Mouse (Mus musculus) cerebral cortex, adult 2 months (tissue): ENCODE results near the gene Tulp2.

Experiments
- WGBS: fragments of 180-500 bp; shearing (Covaris S2); methylation state at CpG from one replicate; pipeline ENCODE4 v1.1.7; 2018; 5-methylcytosine and 5-hydroxymethylcytosine counted together

Tulp2 gene

DNA sequence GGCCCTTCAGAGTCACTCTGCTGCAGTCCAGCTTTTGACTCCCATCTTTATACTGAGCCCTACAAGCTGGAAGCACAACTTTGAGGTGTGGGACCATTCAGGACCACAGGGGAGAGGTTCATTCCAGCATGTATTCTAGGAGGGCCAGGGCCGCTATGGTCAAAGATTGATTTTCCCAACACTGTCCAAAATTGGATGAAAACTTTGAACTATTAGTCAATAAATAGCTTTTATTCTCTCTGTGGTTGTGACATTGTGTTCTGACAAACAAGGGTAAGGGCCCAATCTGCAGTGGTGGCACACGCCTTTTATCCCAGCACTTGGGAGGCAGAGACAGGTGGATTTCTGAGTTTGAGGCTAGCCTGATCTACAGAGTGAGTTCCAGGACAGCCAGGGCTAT is 72.3 kb downstream of the Tulp2 start:
- WGBS = 95% methylated on average over 2 of the region's 2 CpGs

DNA sequence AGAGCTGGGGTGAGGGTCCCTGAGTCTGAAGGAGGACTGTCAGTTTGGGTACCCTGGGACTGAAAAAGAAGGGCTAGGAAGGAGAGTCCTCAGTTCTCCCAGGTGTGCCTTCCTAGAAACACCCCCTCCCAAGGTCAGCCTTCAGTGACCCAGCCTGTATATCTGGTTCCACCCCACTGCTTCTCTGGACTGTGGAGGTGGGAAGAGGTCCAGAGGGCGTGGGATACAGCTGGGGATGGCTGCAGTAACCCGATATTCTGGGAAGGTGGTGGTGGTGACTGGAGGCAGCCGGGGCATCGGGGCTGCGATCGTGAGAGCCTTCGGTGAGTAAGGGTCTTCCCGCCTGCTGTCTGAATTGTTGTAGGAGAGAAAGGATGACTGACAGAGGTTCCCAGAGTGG is 73.1 kb downstream of the Tulp2 start, which contains the start of gene Hsd17b14:
Hsd17b14 (plus strand) TSS at position 150 of the 400 bp plus-strand sequence.
- 65% methylated on average over 8 of the region's 8 CpGs for WGBS

DNA sequence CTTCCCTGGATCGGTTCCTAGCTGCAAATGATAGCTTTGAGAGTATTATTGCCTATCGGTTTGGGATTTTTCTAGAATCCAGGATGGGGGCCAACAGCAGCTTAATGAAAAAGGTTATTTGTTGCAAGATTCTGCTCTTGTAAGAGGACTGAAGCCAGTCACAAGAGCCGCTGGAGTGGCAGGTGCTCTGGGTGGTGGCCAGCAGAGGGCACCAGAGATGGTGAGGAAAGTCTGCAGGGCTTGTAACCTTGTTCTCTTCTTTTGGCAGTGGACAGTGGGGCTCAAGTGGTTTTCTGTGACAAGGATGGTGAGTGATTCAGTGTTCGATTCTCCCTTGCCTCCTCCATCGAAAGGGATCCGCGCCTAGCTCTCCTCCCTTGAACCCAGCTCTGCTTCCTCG is 74.1 kb downstream of the Tulp2 start:
- WGBS = 29% methylated on average over 8 of the region's 8 CpGs

DNA sequence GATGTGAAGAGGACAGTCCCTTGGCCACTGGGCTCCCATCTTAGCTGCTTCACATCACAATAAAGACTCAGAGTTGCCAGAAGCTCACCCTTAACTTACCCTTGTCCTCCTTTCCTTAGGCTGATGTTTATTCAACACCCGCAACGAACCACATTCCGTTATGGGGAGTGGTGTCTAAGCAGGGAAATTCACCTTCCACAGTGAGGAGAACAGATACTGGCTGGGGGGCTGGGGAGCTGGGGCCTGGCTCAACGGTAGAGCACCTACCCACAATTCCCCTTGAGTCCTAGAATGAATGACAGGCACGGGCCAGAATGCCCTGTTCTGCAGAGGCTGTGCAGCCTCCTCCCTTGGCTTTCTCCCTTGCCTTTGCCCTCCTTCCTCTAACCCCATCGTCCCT is 77.2 kb downstream of the Tulp2 start:
- WGBS = 66% methylated on average over 6 of the region's 6 CpGs

DNA sequence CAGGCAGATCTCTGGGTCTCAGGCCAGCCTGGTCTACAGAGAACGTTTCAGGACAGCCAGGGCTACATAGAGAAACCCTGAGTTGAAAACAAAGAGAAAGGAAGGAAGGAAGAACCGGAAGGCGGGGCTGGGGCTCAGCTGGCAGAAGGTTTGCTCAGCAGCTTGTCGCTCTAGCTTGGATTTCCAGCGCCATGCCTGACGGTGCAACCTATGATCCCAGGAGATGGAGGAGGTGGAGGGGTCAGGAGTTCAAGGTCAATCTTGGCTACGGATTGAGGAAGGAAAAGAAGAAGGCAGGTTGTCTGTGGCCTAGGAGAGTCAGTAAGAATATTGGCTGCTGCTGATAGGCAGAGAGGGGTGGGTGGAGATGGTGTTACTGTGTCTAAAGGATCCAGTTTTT is 78.6 kb downstream of the Tulp2 start:
- 80% methylated on average over 7 of the region's 7 CpGs for WGBS

DNA sequence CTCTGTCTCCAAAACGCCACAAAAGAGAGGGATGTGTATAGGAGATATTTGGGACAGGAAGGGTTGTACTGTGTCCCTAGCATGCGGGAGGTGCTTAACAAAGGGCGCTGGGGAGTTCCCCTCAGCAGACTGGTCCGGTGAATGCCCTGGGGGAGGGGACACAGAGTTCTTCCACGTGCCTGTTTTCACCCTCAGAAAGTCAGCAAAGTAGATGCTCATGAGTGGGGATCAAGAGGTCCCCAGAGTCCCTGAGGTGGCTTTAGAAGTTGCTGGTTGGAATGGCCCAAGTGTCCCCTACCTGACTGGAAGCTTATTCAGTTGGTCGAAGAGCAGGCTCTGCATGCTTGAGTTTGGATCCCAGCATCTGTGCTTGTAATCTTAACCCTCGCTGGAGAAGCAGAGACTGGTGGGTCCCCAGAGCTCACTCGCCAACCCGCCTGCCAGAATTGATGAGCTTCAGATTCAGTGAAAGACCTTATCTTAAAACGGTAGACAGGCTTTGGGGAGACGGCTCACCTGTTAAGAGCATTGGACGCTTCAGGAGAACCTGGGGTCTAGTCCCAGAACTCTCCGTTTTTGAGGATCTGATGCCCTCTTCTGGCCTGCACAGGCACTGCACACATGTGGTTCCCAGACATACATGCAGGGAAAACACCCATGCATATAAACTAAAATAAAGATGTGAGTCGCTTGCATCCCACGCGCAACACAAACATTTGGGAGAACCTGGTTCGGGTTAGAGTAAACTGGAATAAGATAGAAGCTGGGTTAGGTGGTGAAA is 79.4 kb downstream of the Tulp2 start:
- WGBS = 23% methylated on average over 17 of the region's 17 CpGs

DNA sequence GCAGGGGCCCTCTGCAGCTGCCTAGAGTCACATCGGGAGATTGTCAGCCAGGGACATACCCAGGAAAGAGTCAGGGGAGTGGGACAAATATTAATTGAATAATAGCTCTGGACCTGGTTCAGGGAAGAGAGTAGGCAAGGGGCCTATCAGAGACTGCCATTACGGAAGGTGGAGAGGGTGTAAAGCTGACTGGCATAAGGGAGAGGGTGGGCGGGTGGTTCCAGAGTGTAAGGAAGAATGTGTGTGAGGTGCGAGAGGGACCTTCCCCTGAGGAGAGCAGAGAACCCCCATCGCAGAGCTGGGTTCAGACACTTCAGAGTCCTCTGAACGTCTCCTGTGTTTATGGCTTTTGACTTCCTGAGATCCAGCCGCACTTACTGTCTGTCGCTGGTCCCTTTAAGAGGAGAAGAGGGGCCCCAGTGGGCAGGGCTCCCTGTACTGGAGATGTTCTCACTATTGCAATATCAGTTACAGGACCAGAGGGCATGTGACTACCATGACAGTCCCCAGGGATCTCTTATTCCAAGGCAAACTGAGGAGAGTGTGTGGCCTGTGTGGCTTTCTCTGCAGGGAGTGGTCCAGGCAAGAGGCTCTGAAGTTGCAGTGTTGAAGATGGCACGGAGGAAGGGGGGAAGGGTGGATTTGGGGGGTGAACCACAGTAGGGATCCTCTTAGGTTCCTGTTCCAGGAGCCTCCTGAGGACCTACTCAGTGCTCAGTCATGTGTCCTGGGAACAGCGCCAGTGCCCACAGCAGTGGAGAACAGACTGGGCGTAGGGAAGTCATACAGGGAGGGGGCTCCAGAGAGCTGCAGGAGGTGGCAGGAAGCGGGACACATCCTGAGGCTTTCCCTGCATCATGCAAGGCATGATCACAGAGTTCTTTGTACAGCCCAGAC is 80.2 kb downstream of the Tulp2 start:
- 41% methylated on average over 12 of the region's 12 CpGs for WGBS

DNA sequence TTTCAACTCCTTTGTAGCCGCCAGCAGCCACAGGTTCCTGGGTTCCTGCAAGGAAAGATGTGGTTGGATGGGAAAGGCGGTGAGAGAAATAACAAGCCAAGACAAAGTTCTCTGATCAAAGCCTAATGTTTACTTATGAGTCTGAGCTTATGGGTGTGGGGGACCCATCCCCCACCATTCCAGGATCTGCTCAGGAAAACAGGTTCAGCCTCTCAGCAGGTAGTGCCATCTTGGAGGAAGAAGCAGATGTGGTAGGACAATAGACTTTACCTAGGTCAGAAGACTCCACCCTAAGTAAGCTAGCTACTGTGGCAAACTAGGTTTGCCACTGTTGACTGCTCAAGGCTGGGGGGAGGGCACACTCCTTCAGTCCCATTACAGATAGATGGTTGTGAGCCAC is 83.1 kb downstream of the Tulp2 start:
- WGBS = 79% methylated on average over 2 of the region's 2 CpGs

DNA sequence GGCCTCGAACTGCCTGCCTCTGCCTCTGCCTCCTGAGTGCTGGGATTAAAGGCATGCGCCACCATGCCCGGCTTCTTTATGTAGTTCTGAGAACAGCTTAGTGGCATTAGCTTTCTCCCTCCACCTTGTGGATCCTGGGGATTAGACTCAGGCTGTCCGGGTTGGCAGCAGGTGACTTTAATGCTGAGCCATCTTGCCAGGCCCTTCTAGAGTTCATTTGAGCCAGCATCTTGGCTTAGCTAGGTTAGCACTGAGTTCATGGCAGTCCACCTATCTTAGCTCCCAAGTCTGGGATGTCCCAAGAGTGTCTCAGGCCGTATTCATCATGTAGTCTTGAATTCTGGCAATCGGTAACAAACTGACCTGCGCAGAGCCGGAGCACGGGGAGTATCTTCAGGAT is 83.8 kb downstream of the Tulp2 start:
- 92% methylated on average over 9 of the region's 9 CpGs for WGBS

DNA sequence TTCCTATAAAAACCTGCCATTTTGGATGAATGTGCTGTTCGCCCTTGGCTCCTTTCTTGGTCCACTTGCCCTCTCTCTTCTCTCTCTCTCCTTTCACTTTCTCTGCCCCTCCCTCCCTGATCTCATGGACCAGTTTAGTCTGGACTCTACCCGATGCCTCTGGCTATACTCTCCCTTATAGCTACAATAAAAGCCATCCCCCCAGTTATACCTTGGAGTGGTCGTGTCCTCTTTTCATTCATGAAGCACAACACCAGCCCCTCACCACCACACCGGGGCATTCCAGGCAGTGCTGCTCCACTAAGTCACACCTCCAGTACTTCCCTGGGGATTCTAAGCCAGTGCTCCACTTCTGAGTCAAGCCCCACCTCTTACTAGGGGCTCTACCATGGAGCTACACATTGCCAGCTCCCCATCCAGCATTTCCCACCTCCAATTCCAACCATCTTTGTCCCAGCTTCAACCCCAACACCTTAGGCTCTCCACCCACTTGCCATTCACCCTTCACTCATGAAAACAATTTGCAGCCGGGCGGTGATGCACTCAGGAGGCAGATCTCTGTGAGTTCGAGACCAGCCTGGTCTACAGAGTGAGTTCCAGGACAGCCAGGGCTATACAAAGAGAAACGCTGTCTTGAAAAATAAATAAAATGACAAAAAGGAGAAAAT is 85.6 kb downstream of the Tulp2 start:
- 80% methylated on average over 8 of the region's 8 CpGs for WGBS

DNA sequence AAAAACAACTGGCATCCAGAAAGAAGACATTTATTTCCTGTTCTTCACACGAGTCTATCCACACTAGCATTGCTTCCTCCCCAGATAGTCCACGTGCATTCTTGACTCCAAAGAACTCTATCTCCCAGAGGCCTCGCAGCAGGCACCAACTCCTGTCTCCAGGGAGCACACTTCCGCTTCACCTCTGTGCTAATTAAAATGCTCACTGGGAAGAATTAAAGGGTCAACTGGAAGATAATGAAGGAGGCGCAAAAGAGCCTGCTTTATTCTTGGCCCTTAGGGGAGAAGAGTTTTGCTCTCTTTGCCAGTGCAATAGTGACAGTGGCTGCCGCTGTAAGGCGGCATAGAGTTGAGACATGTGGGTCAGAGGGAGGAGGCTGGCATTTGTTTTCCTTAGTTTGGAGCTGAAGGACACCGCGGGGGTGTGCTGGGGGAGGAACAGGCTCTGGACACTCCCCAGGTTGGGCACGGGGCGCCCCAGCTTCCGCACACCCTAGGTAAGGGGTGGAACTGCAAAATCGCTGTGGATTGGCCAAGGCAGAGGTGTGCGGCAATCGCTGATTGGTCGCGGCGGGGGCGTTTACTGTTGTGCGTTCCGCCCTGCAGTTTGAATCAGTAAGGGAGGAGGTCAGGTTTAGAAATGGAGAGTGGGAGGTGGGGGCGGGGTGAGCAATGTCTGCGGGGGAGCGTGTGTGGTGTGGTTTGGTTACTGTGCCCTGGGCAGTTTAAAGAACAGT is 86.3 kb downstream of the Tulp2 start:
- WGBS = 3% methylated on average over 24 of the region's 24 CpGs

DNA sequence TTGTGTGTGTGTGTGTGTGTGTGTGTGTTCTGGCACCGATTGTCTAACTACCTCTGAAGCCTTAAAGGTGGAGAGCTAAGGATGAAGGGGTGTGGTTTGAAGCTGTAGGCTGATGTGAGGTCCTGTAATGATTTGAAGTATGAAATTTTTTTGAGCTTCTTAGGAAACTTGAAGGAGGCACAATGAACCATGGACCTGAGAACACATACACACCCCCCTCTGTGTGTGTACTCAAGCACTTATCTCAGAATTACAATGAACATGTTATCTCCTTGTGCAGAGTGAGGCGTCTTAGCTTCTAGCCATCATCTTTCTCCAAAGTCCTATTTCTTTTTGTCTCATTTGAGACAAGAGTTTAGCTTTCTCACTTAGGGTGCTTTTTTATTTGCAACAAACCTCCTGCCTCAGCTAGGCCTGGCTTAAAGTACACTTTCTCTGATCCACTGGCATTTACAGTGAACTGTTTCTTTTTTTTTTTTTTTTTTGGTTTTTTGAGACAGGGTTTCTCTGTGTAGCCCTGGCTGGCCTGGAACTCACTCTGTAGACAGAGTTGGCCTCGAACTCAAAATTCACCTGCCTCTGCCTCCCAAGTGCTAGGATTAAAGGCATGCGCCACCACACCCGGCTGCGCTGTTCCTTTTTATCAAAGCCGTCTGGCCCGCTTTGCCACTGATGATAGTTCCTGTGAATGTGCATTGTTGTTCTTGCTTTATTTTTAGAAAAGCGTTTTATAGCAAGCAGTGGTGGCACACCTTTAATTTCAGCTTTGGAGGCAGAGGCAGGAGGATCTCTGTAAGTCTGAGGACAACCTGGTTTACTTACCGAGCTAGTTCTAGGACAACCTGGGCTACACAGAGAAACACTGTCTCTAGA is 87.2 kb downstream of the Tulp2 start:
- WGBS = 78% methylated on average over 10 of the region's 10 CpGs

DNA sequence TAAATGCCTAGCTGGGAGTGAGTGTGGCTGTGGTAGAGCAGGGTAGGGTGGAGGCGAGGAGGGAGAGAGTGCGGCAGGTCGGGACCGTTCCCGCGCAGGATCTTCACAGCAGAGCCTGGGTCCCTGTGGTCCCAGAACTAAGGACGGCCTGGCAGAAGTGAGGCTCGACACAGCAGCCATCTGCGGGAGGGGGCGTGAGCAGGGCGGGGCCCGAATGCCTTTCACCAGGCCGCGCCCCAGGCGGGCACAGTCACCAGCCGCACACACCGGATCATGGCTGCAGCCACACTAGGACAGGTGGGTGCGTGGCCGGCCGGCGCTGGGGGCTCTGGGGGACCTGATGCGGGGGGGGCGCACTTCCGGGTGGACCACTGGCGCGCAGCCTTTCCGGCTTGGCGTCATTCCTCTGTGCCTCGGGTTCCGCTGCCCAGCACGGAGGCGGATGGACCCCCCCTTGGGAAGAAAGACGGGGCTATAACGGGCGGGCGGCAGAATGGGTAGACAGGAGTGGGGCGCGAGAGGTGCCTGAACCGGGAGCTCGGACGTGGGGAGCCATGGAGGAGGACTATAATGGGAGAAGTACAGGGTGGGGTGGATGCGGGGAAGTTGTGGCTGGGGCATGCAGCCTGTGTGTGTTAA is 88.5 kb downstream of the Tulp2 start, which contains the start of gene Bcat2:
Bcat2 (plus strand) TSS at position 51 of the 639 bp plus-strand sequence.
- 1% methylated on average over 41 of the region's 42 CpGs for WGBS

DNA sequence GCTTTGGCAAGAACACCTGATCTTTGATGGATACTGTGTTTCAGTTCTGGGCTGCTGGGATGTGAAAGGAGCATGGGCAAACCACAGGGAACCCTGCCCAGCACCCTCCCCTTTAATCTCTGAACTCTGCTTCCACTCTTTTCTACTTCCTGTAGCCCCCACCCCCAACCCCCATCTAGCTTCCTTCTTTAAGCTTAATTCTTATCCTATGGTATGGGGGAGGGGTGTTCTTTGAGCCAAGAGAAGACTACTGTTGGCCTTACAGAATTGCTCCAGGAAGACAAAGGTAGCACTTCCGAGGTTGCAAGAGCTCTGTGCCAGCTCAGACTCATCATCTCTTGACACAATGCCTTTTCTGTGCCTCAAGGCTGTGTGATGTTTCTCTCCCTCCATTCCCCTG is 90.3 kb downstream of the Tulp2 start:
- WGBS = 55% methylated on average over 1 of the region's 1 CpGs
